Mouse (Mus musculus): ENCODE measurements at regions not wholly inside any gene's neighbourhood (a gene's known extent, or its start where the extent isn't known, plus 50 kb on each side); places are given as distances from the start of the nearest gene placed in this dataset.

DNA sequence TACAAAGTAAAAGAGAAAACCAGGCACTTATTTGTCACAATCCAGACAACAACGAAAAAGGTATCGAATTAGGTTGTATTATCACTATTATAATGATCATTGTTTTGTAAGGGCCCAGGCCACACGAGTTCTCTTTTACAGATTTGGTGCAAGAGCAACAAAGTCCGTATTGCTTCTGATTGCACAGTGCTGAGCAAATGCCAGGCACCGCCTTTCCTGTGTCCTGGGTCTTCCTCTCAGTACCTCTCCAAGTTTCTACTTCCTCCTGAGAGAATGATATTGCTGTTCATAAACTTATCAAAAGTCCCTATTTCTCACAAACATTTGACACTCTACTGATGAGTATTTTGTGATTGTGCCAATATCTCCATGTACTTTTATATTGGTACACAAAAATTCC lies 431.3 kb upstream of the Tenm4 start:
- WGBS: 81% methylated on average over 5 of the region's 5 CpGs
- Histone ChIP-seq H3K4me1 (ENCODE audit: control insufficient read depth, insufficient read depth, low read length) (no peaks in the 10 kb centered on the region), H3K9me3 (ENCODE audit: control insufficient read depth, low read length) (no peaks in the 10 kb centered on the region), H3K4me3 (replicated peaks; ENCODE audit: low read length) (no peak overlapping the region), H3K9ac (ENCODE audit: low read depth, low read length, severe bottlenecking) (no peak overlapping the region), H3K4me2 (replicated peaks; ENCODE audit: low read depth, low read length, severe bottlenecking) (no peak overlapping the region), H3K27me3 (ENCODE audit: control insufficient read depth, insufficient read depth, low read length) (no peaks in the 10 kb centered on the region), H3K27ac (replicated peaks; ENCODE audit: low read depth, low read length) (no peak overlapping the region), H3K36me3 (ENCODE audit: control insufficient read depth, insufficient read depth, low read length) (no peaks in the 10 kb centered on the region)
- TF ChIP-seq POLR2A (IDR thresholded peaks at IDR 0.05; ENCODE audit: borderline replicate concordance, extremely low read depth, insufficient read depth, insufficient read length): no peak
- DNase-seq (ENCODE audit: low spot score): no peak
- ATAC-seq (ENCODE audit: low FRiP score, low read depth): no peak

GRCm38 (mm10) chr7:95758375-95758774 lies 412.7 kb upstream of the Tenm4 start:
- no peak overlapping the region for H3K27ac ChIP-seq (replicated peaks; ENCODE audit: low read depth, low read length)
- TF ChIP-seq POLR2A (IDR thresholded peaks at IDR 0.05; ENCODE audit: borderline replicate concordance, extremely low read depth, insufficient read depth, insufficient read length): no peak
- no peaks in the 10 kb centered on the region for H3K9me3 ChIP-seq (ENCODE audit: control insufficient read depth, low read length)
- H3K4me3 ChIP-seq (replicated peaks; ENCODE audit: low read length): no peak overlapping the region
- H3K4me2 ChIP-seq (replicated peaks; ENCODE audit: low read depth, low read length, severe bottlenecking): no peak overlapping the region
- H3K9ac ChIP-seq (ENCODE audit: low read depth, low read length, severe bottlenecking): no peak overlapping the region
- no peaks in the 10 kb centered on the region for H3K36me3 ChIP-seq (ENCODE audit: control insufficient read depth, insufficient read depth, low read length)
- ATAC-seq (ENCODE audit: low FRiP score, low read depth) (no peak), DNase-seq (ENCODE audit: low spot score) (no peak)
- no peaks in the 10 kb centered on the region for H3K4me1 ChIP-seq (ENCODE audit: control insufficient read depth, insufficient read depth, low read length)
- 81% methylated on average over 2 of the region's 2 CpGs for WGBS
- H3K27me3 ChIP-seq (ENCODE audit: control insufficient read depth, insufficient read depth, low read length): no peaks in the 10 kb centered on the region

GRCm38 (mm10) chr7:95760945-95761661 lies 409.9 kb upstream of the Tenm4 start:
- H3K9ac ChIP-seq (ENCODE audit: low read depth, low read length, severe bottlenecking): no peak overlapping the region
- H3K36me3 ChIP-seq (ENCODE audit: control insufficient read depth, insufficient read depth, low read length): no peaks in the 10 kb centered on the region
- no peak overlapping the region for H3K4me3 ChIP-seq (replicated peaks; ENCODE audit: low read length)
- H3K4me1 ChIP-seq (ENCODE audit: control insufficient read depth, insufficient read depth, low read length): no peaks in the 10 kb centered on the region
- no peak overlapping the region for H3K4me2 ChIP-seq (replicated peaks; ENCODE audit: low read depth, low read length, severe bottlenecking)
- 79% methylated on average over 12 of the region's 12 CpGs for WGBS
- H3K27ac ChIP-seq (replicated peaks; ENCODE audit: low read depth, low read length): no peak overlapping the region
- no peak for TF ChIP-seq POLR2A (IDR thresholded peaks at IDR 0.05; ENCODE audit: borderline replicate concordance, extremely low read depth, insufficient read depth, insufficient read length)
- H3K9me3 ChIP-seq (ENCODE audit: control insufficient read depth, low read length): no peaks in the 10 kb centered on the region
- H3K27me3 ChIP-seq (ENCODE audit: control insufficient read depth, insufficient read depth, low read length): no peaks in the 10 kb centered on the region
- no peak for ATAC-seq (ENCODE audit: low FRiP score, low read depth)
- DNase-seq (ENCODE audit: low spot score): no peak

DNA sequence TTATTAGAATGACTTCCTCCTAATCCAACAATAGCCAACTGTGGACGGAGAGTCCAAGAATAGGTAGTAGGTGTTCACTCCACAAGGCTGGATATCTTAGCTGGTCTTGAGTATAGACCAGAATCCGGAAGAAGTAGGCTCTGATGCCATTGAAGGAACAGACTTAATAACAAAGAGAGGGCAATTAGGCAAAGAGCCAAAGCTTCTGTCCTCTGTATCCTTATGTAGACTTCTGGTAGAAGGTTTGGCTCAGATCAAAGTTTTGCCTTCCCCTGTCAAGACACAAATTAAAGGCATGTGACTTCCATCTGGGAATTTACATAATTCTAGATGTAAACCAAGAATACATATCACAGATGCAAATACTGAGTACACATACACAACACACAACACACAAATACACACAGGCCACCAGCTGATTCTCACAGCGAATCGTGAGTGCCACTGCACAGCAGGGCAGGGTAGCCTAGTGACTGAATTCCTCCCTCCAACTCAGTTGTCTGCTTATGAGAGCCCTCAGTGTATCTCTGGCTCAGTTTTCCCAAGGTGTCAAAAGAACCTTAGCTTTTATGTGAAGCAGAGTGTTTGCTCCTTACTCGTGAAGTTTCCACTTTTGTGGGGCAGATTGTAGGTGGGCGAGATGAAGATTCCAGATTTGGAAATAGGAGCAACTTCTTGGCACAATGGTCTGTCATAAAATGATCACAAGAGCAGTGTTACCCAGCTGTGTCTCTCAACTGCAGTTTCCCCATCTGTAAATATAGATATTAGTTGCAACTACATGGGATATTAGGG lies 404.5 kb upstream of the Tenm4 start:
- Histone ChIP-seq H3K9me3 (ENCODE audit: control insufficient read depth, low read length) (no peaks in the 10 kb centered on the region), H3K27me3 (ENCODE audit: control insufficient read depth, insufficient read depth, low read length) (no peaks in the 10 kb centered on the region), H3K4me3 (replicated peaks; ENCODE audit: low read length) (no peak overlapping the region), H3K27ac (replicated peaks; ENCODE audit: low read depth, low read length) (no peak overlapping the region), H3K4me2 (replicated peaks; ENCODE audit: low read depth, low read length, severe bottlenecking) (no peak overlapping the region), H3K4me1 (ENCODE audit: control insufficient read depth, insufficient read depth, low read length) (no peaks in the 10 kb centered on the region), H3K36me3 (ENCODE audit: control insufficient read depth, insufficient read depth, low read length) (no peaks in the 10 kb centered on the region), H3K9ac (ENCODE audit: low read depth, low read length, severe bottlenecking) (no peak overlapping the region)
- no peak for DNase-seq (ENCODE audit: low spot score)
- TF ChIP-seq POLR2A (IDR thresholded peaks at IDR 0.05; ENCODE audit: borderline replicate concordance, extremely low read depth, insufficient read depth, insufficient read length): no peak
- WGBS: 85% methylated on average over 6 of the region's 6 CpGs
- no peak for ATAC-seq (ENCODE audit: low FRiP score, low read depth)

GRCm38 (mm10) chr7:95784523-95784922 lies 386.5 kb upstream of the Tenm4 start:
- H3K9ac ChIP-seq (ENCODE audit: low read depth, low read length, severe bottlenecking): no peak overlapping the region
- H3K4me3 ChIP-seq (replicated peaks; ENCODE audit: low read length): no peak overlapping the region
- no peaks in the 10 kb centered on the region for H3K27me3 ChIP-seq (ENCODE audit: control insufficient read depth, insufficient read depth, low read length)
- H3K4me1 ChIP-seq (ENCODE audit: control insufficient read depth, insufficient read depth, low read length): no peaks in the 10 kb centered on the region
- no peaks in the 10 kb centered on the region for H3K36me3 ChIP-seq (ENCODE audit: control insufficient read depth, insufficient read depth, low read length)
- H3K4me2 ChIP-seq (replicated peaks; ENCODE audit: low read depth, low read length, severe bottlenecking): no peak overlapping the region
- no peak for DNase-seq (ENCODE audit: low spot score)
- no peak for ATAC-seq (ENCODE audit: low FRiP score, low read depth)
- TF ChIP-seq POLR2A (IDR thresholded peaks at IDR 0.05; ENCODE audit: borderline replicate concordance, extremely low read depth, insufficient read depth, insufficient read length): no peak
- H3K9me3 ChIP-seq (ENCODE audit: control insufficient read depth, low read length): no peaks in the 10 kb centered on the region
- no peak overlapping the region for H3K27ac ChIP-seq (replicated peaks; ENCODE audit: low read depth, low read length)
